Mouse (Mus musculus) forebrain, embryonic 11.5 days (tissue): ENCODE data around the gene Mdm2. TPM values are rescaled to one million over a fixed set of nuclear protein-coding genes. Genes with fewer than 3 reads are reported as not detected.

Experiments
- ATAC-seq: fragments of 200-750 bp; cut with Nextera tagmentation; replicated peaks from 2 replicates; pipeline ENCODE4 v1.8.0; 2017; ENCODE audit warnings: moderate TSS enrichment; ENCODE audit not compliant: low FRiP score
- DNase-seq: peaks from one replicate; pipeline ENCODE4 v3.0.0-alpha.2; 2017; ENCODE audit warnings: low spot score
- H3K27ac ChIP-seq: fragments of 300-500 bp; sonication (generic); 2 replicates; pipeline ENCODE4 v1.5.1; 2014; ENCODE audit warnings: low read depth, low read length
- H3K27me3 ChIP-seq: fragments of 300-500 bp; sonication (generic); 2 replicates; pipeline ENCODE4 v1.6.1; 2014; ENCODE audit warnings: mild to moderate bottlenecking, low read length, mixed read lengths; ENCODE audit not compliant: control insufficient read depth, insufficient read depth
- H3K36me3 ChIP-seq: fragments of 300-500 bp; sonication (generic); 2 replicates; pipeline ENCODE4 v1.6.1; 2014; ENCODE audit warnings: mild to moderate bottlenecking, low read length, moderate library complexity, mixed read lengths; ENCODE audit not compliant: control insufficient read depth, insufficient read depth
- H3K4me1 ChIP-seq: fragments of 300-500 bp; sonication (generic); replicated peaks from 2 replicates; pipeline ENCODE4 v1.6.1; 2014; ENCODE audit warnings: low read length, mixed read lengths; ENCODE audit not compliant: control insufficient read depth, insufficient read depth
- H3K4me2 ChIP-seq: fragments of 300-500 bp; sonication (generic); 2 replicates; pipeline ENCODE4 v1.6.1; 2014; ENCODE audit warnings: low read depth, mild to moderate bottlenecking, low read length, moderate library complexity, mixed read lengths; ENCODE audit not compliant: severe bottlenecking
- H3K4me3 ChIP-seq: fragments of 300-500 bp; sonication (generic); 2 replicates; pipeline ENCODE4 v1.5.1; 2014; ENCODE audit warnings: low read depth, low read length
- H3K9ac ChIP-seq: fragments of 300-500 bp; sonication (generic); 2 replicates; pipeline ENCODE4 v1.6.1; 2014; ENCODE audit warnings: low read length
- H3K9me3 ChIP-seq: fragments of 300-500 bp; sonication (generic); 2 replicates; pipeline ENCODE4 v1.6.1; 2016; ENCODE audit warnings: low read length, mixed read lengths; ENCODE audit not compliant: control insufficient read depth
- WGBS: fragments of 180-500 bp; shearing (Covaris S2); extraction: QIAGEN DNeasy Blood & Tissue Kit; methylation state at CpG from one replicate; pipeline ENCODE4 v1.1.7; 2014; 5-methylcytosine and 5-hydroxymethylcytosine counted together
- polyA plus RNA-seq: library from polyadenylated mRNA; unstranded; fragments of >200 nt; fragmentation: Nextera tagmentation; extraction: Ambion mirVana; gene quantifications from 2 replicates; pipeline ENCODE4 v1.2.1, GENCODE M21; 2014

Mdm2 gene
- polyA plus RNA-seq, 1 experiment from 2014 or later = 91.6 TPM

GRCm38 (mm10) chr10:117642201-117642450 lies 68.4 kb downstream of the Mdm2 start:
- no peaks in the 10 kb centered on the region for H3K9me3 ChIP-seq
- H3K9ac ChIP-seq = no peak overlapping the region
- no peaks in the 10 kb centered on the region for H3K36me3 ChIP-seq
- H3K4me2 ChIP-seq = no peak overlapping the region
- no peak overlapping the region for H3K4me3 ChIP-seq
- no peaks in the 10 kb centered on the region for H3K4me1 ChIP-seq
- H3K27me3 ChIP-seq = no peaks in the 10 kb centered on the region
- 86% methylated on average over 9 of the region's 9 CpGs for WGBS
- no peak overlapping the region for H3K27ac ChIP-seq
- no peak for DNase-seq
- no peak for ATAC-seq

DNA sequence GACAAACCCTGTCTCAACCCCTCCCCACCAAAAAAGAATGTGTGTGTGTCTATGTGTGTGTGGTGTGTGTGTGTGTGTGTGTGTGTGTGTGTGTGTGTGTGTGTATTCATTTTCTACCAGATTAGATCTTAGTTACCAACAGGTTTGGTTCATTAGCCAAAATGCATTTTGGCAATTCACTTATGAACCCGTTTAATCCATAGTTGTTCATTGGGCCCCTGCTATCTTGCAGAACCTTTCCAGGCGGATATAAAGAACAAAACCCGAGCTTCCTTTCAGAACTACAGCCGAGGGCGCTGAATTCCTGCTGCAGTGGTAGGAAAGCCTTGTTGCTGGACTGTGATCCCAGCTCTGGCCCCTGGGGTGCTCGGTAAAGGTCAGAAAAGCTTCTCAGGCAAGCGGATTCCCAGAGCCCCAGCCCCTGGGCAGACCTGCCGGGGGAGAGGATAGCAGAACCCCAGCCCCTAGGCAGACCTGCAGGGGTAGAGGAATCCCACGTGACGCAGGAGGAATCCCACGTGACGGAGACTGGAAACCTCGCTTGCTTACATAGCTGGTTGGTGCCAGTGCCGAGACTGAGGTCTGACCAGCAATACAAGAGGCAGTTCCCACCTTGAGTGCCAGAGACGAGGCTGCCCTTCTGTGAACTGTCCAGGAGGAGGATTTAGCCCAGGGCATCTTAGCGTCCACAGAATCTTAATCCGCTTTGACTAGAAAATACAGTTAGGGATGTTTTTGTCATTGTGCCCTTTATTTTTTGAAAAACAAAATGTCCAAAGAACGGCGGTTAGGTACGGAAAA lies 69.0 kb downstream of the Mdm2 start:
- ATAC-seq = no peak
- Histone ChIP-seq H3K4me2 (no peak overlapping the region), H3K4me1 (no peaks in the 10 kb centered on the region), H3K27me3 (no peaks in the 10 kb centered on the region), H3K9me3 (no peaks in the 10 kb centered on the region), H3K4me3 (no peak overlapping the region), H3K9ac (no peak overlapping the region), H3K27ac (no peak overlapping the region), H3K36me3 (no peaks in the 10 kb centered on the region)
- WGBS = 48% methylated on average over 20 of the region's 20 CpGs
- DNase-seq = peak; percentile 51

DNA sequence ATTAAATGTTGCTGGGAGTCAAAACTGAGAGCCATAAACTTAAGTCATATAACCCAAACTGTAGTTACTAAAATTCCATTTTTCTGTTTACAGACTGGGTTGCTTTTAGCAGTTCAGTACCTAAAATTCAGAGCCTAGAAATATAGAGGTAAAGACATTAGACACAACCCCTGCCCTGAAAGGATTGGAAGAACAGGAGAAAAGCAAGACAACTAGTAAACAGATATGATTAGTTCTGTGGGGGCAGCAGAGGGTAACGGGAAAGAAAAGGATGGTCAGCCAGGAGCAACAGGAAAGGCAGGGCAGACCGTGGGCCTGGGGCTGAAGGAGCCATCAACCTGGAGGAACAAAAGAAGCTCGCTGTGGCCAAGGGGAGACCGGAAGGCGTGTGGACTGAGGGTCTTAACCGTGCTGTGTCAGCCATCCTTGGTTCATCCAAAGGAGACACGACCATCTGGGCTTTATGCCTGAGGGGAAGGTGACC lies 69.9 kb downstream of the Mdm2 start:
- Histone ChIP-seq H3K36me3 (no peaks in the 10 kb centered on the region), H3K27me3 (no peaks in the 10 kb centered on the region), H3K9ac (no peak overlapping the region), H3K9me3 (no peaks in the 10 kb centered on the region), H3K4me1 (no peaks in the 10 kb centered on the region), H3K4me3 (no peak overlapping the region), H3K4me2 (no peak overlapping the region), H3K27ac (no peak overlapping the region)
- DNase-seq (no peak), ATAC-seq (no peak)
- 85% methylated on average over 7 of the region's 7 CpGs for WGBS

DNA sequence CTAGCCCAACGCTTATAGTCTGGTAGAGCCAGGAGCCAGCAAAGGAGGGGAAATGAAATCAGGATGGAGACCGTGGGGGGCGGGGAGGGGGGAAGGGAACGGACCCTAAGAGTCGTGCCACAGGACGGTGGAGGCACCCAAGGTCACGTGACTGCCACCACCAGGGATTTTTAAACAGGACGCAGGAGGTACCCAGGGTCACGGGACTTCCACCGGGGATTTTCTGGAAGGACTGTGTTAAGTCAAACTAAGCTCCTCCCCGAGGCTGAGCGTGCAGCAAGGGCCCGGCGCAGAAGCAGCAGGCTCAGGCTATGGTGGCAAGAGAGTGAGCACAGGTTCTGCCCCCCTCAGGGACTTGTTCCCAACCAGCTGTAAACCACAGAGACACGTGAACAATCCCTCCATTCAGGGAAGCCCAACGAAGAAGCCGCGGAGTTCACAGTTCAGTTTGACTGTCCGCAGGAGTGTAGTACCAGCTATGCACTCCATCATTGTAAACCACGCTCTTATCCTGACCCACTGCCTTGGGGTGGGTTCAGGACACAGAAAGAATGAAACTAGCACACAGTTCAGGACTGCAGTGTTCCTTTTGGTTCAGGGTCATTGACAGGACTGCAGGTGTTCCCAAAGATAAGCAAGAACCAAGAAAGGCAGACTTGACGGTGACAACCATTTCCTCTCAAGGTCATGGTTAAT lies 70.5 kb downstream of the Mdm2 start:
- no peak for ATAC-seq
- no peaks in the 10 kb centered on the region for H3K36me3 ChIP-seq
- no peak overlapping the region for H3K27ac ChIP-seq
- no peak overlapping the region for H3K4me2 ChIP-seq
- H3K4me3 ChIP-seq = no peak overlapping the region
- H3K27me3 ChIP-seq = no peaks in the 10 kb centered on the region
- DNase-seq = no peak
- H3K4me1 ChIP-seq = no peaks in the 10 kb centered on the region
- H3K9ac ChIP-seq = no peak overlapping the region
- 67% methylated on average over 21 of the region's 21 CpGs for WGBS
- H3K9me3 ChIP-seq = no peaks in the 10 kb centered on the region

GRCm38 (mm10) chr10:117639221-117639599 lies 71.3 kb downstream of the Mdm2 start:
- WGBS = 89% methylated on average over 8 of the region's 8 CpGs
- Histone ChIP-seq H3K9ac (no peak overlapping the region), H3K36me3 (no peaks in the 10 kb centered on the region), H3K4me1 (no peaks in the 10 kb centered on the region), H3K27me3 (no peaks in the 10 kb centered on the region), H3K4me3 (no peak overlapping the region), H3K4me2 (no peak overlapping the region), H3K27ac (no peak overlapping the region), H3K9me3 (no peaks in the 10 kb centered on the region)
- ATAC-seq = no peak
- no peak for DNase-seq

Other genes starting within 250 kb of the Mdm2 start
- gene Cpm, start 81.3 kb downstream of the Mdm2 start, polyA plus RNA-seq = 4.1 and 5.0 TPM in 2 replicates
- 21.9 and 22.2 TPM in 2 replicates for gene Slc35e3, start 35.6 kb upstream of the Mdm2 start, polyA plus RNA-seq
- 101 and 104 TPM in 2 replicates for gene Nup107, start 81.9 kb upstream of the Mdm2 start, polyA plus RNA-seq
- gene Rap1b, start 135.3 kb upstream of the Mdm2 start, polyA plus RNA-seq = 150 and 156 TPM in 2 replicates